In the genomic region with DNA sequence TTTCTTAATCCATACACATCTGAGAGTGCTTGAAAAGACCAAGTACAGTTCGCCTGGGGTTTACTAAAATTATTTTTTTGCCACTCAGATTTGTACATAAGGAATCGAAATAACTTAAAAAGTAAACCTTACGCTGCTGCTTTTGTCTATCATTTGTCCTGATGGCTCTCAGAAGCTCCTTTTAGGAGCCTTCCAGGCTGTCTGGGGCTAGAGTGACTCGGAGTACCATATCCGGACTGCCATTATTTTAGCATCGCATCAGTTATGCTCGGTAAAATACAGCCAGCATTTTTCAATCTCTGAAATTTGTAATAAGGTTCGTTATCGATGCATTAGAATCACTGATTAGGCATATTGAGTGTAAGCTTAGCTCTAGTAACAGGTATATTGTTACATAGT, we compare ENCODE assay signal across 9 mouse cellular contexts. TPM values are rescaled to one million over a fixed set of nuclear protein-coding genes. Genes with fewer than 3 reads are reported as not detected.
DNase-seq lines count a peak whose midpoint lies in the region; ATAC-seq and TF ChIP-seq lines count a peak whose summit lies in the region.
"Had no signal": no experiment of that assay in that cellular context is flagged by ENCODE, and none has a peak within 500 bp of the region (broad histone marks: within the 10 kb centered on the region; RNA-seq: fewer than 3 reads in every experiment).

No protein-coding gene starts in this region.

- no peak for ATAC-seq in intestine, postnatal 0 days
- ATAC-seq in neural tube, embryonic 13.5 days (ENCODE audit: low read depth), result no peak

- H3K36me3 ChIP-seq in liver, adult 2 months (ENCODE audit: control insufficient read depth, insufficient read depth, low read length), result no peaks in the 10 kb centered on the region
- H3K36me3 ChIP-seq in forebrain, embryonic 10.5 days (replicated peaks), result no peaks in the 10 kb centered on the region
- H3K36me3 ChIP-seq in intestine, postnatal 0 days (ENCODE audit: control insufficient read depth, insufficient read depth), result no peaks in the 10 kb centered on the region
- H3K36me3 ChIP-seq in neural tube, embryonic 13.5 days, result no peaks in the 10 kb centered on the region

- TF ChIP-seq CTCF in liver, adult 2 months (IDR thresholded peaks at IDR 0.05; ENCODE audit: low read depth, low read length), result no peak
- TF ChIP-seq CTCF in intestine, postnatal 0 days (IDR thresholded peaks at IDR 0.05; ENCODE audit: low read depth), result no peak

- H3K4me1 ChIP-seq in liver, adult 2 months (ENCODE audit: control insufficient read depth, insufficient read depth, low read length), result peaks cover 12% of the 10 kb centered on the region
- peaks cover 55% of the 10 kb centered on the region for H3K4me1 ChIP-seq in forebrain, embryonic 10.5 days
- H3K4me1 ChIP-seq in intestine, postnatal 0 days (replicated peaks; ENCODE audit: control insufficient read depth, insufficient read depth, low read length), result peaks cover 21% of the 10 kb centered on the region
- H3K4me1 ChIP-seq in neural tube, embryonic 13.5 days (replicated peaks), result peaks cover 34% of the 10 kb centered on the region

- H3K9ac ChIP-seq in liver, adult 2 months (ENCODE audit: low read depth, low read length), result no peak overlapping the region
- H3K9ac ChIP-seq in intestine, postnatal 0 days (ENCODE audit: low read depth, low read length), result no peak overlapping the region; the same call in 1 of the 2 replicates
- peak overlapping the region; percentile 62 for H3K9ac ChIP-seq in neural tube, embryonic 13.5 days

- H3K4me3 ChIP-seq in liver, adult 2 months (ENCODE audit: insufficient read depth, low read depth, low read length), result no peak overlapping the region
- H3K4me3 ChIP-seq in forebrain, embryonic 10.5 days, result peak overlapping the region; percentile 39
- peak overlapping the region; percentile 29 for H3K4me3 ChIP-seq in intestine, postnatal 0 days (ENCODE audit: low read depth, low read length)
- H3K4me3 ChIP-seq in neural tube, embryonic 13.5 days, result peak overlapping the region; percentile 22; the same call in 1 of the 2 replicates

- H3K79me2 ChIP-seq in liver, adult 2 months (ENCODE audit: control insufficient read depth, insufficient read depth, low read length), result no peaks in the 10 kb centered on the region

- H3K4me2 ChIP-seq in intestine, postnatal 0 days (replicated peaks; ENCODE audit: low read depth), result peak overlapping the region; percentile 55
- H3K4me2 ChIP-seq in neural tube, embryonic 13.5 days, result peak overlapping the region; percentile 47

- 78% methylated on average over 9 of the region's 9 CpGs for WGBS in liver, adult 2 months
- WGBS in forebrain, embryonic 10.5 days, result 80% methylated on average over 9 of the region's 9 CpGs
- 78% methylated on average over 9 of the region's 9 CpGs for whole genome bisulfite sequencing in intestine, postnatal 0 days
- WGBS in neural tube, embryonic 13.5 days, result 73% methylated on average over 9 of the region's 9 CpGs

- H3K9me3 ChIP-seq in forebrain, embryonic 10.5 days, result no peaks in the 10 kb centered on the region
- no peaks in the 10 kb centered on the region for H3K9me3 ChIP-seq in intestine, postnatal 0 days (ENCODE audit: control insufficient read depth)
- no peaks in the 10 kb centered on the region for H3K9me3 ChIP-seq in neural tube, embryonic 13.5 days

- no peak for TF ChIP-seq POLR2A in liver, adult 2 months (IDR thresholded peaks at IDR 0.05; ENCODE audit: extremely low read depth, insufficient read depth, low read length)

- no peaks in the 10 kb centered on the region for H3K27me3 ChIP-seq in liver, adult 2 months (ENCODE audit: control insufficient read depth, insufficient read depth, low read length)
- H3K27me3 ChIP-seq in forebrain, embryonic 10.5 days (ENCODE audit: poor library complexity, severe bottlenecking), result no peaks in the 10 kb centered on the region
- no peaks in the 10 kb centered on the region for H3K27me3 ChIP-seq in intestine, postnatal 0 days (replicated peaks; ENCODE audit: control insufficient read depth, insufficient read depth, low read length)
- H3K27me3 ChIP-seq in neural tube, embryonic 13.5 days, result no peaks in the 10 kb centered on the region

- peak overlapping the region; percentile 50 for H3K27ac ChIP-seq in liver, adult 2 months (replicated peaks; ENCODE audit: insufficient read depth, low read depth, low read length)
- peak overlapping the region; percentile 99 for H3K27ac ChIP-seq in forebrain, embryonic 10.5 days
- 0 out of 2 replicates have a peak overlapping the region, but pooled peaks have one; percentile 35 for H3K27ac ChIP-seq in intestine, postnatal 0 days (ENCODE audit: low read depth, low read length)
- peak overlapping the region; percentile 87 for H3K27ac ChIP-seq in neural tube, embryonic 13.5 days (replicated peaks)

- no peak for DNase-seq in liver, adult 2 months (ENCODE audit: extremely low read depth, low read depth, low spot score)
- DNase-seq in liver, result no peak
- DNase-seq in forebrain, embryonic 10.5 days (ENCODE audit: extremely low spot score, low spot score), result no peak
- DNase-seq in layer of hippocampus, adult 8-10 months (ENCODE audit: low spot score in 2 of 2), result no peak
- DNase-seq in thymus, postnatal 4 days, result no peak
- no peak for DNase-seq in left cerebral cortex, adult 8-10 months (ENCODE audit: low spot score in 2 of 2)

RNA-seq across cellular contexts. Expression of a gene that starts 0.7 kb away (rescaled TPM):
- total RNA-seq in liver, adult 2 months (2014; rRNA removed), result 663 and 777 TPM in 2 replicates
- polyA plus RNA-seq in liver, adult 2 months (2012; rRNA removed), result 385 and 570 TPM in 2 replicates
- polyA plus RNA-seq in forebrain, embryonic 10.5 days (2016; fragmentation: Nextera tagmentation; extraction: Ambion mirVana), result 19.2 and 34.4 TPM in 2 replicates
- polyA plus RNA-seq in intestine, postnatal 0 days (2015; fragmentation: Nextera tagmentation; extraction: Ambion mirVana), result 87.4 and 108 TPM in 2 replicates
- 69.0 and 69.4 TPM in 2 replicates for polyA plus RNA-seq in neural tube, embryonic 13.5 days (2015; fragmentation: Nextera tagmentation; extraction: Ambion mirVana)
- total RNA-seq in layer of hippocampus, adult 8-10 months (2022), result 100 to 1,000 TPM; 165 to 230 (median 195) TPM
- total RNA-seq in left cerebral cortex, adult 8-10 months (2022), result 100 to 1,000 TPM; 190 to 245 (median 229) TPM

RNA-seq across cellular contexts. Expression of a gene that starts 1.9 kb away (rescaled TPM):
- total RNA-seq in liver, adult 2 months (2014; rRNA removed), result 3.5 and 8.3 TPM in 2 replicates
- 8.6 and 22.4 TPM in 2 replicates for polyA plus RNA-seq in liver, adult 2 months (2012; rRNA removed)
- polyA plus RNA-seq in forebrain, embryonic 10.5 days (2016; fragmentation: Nextera tagmentation; extraction: Ambion mirVana), result 5.9 and 6.4 TPM in 2 replicates
- polyA plus RNA-seq in intestine, postnatal 0 days (2015; fragmentation: Nextera tagmentation; extraction: Ambion mirVana), result 1.1 and 1.5 TPM in 2 replicates
- polyA plus RNA-seq in neural tube, embryonic 13.5 days (2015; fragmentation: Nextera tagmentation; extraction: Ambion mirVana), result 2.2 and 2.6 TPM in 2 replicates
- total RNA-seq in layer of hippocampus, adult 8-10 months (2022), result 1 to 10 TPM; 6.1 to 7.7 (median 6.7) TPM
- 1 to 10 TPM; 1.1 to 4.8 (median 4.3) TPM for total RNA-seq in left cerebral cortex, adult 8-10 months (2022)

RNA-seq across cellular contexts. Expression of a gene that starts 4.5 kb away (rescaled TPM):
- 230 and 263 TPM in 2 replicates for total RNA-seq in liver, adult 2 months (2014; rRNA removed)
- polyA plus RNA-seq in liver, adult 2 months (2012; rRNA removed), result 428 and 563 TPM in 2 replicates
- 8.1 and 16.6 TPM in 2 replicates for polyA plus RNA-seq in forebrain, embryonic 10.5 days (2016; fragmentation: Nextera tagmentation; extraction: Ambion mirVana)
- polyA plus RNA-seq in intestine, postnatal 0 days (2015; fragmentation: Nextera tagmentation; extraction: Ambion mirVana), result 30.6 and 55.7 TPM in 2 replicates
- 12.3 and 21.1 TPM in 2 replicates for polyA plus RNA-seq in neural tube, embryonic 13.5 days (2015; fragmentation: Nextera tagmentation; extraction: Ambion mirVana)
- total RNA-seq in layer of hippocampus, adult 8-10 months (2022), result 1 to 10 TPM in 3 of 4 experiments, not detected in 1; 3.4 to 9.9 (median 4.4) TPM
- 10 to 100 TPM in 2 of 4 experiments, 1 to 10 TPM in 2; 5.2 to 28.7 (median 10.2) TPM for total RNA-seq in left cerebral cortex, adult 8-10 months (2022)

RNA-seq across cellular contexts. Expression of a gene that starts 5.7 kb away (rescaled TPM):
- total RNA-seq in liver, adult 2 months (2014; rRNA removed), result not detected in 2 replicates
- polyA plus RNA-seq in liver, adult 2 months (2012; rRNA removed), result not detected in 2 replicates
- 0.86 TPM in 1 of 2 replicates, not detected in the other for polyA plus RNA-seq in forebrain, embryonic 10.5 days (2016; fragmentation: Nextera tagmentation; extraction: Ambion mirVana)
- 0.42 and 1.1 TPM in 2 replicates for polyA plus RNA-seq in intestine, postnatal 0 days (2015; fragmentation: Nextera tagmentation; extraction: Ambion mirVana)
- 0.38 and 0.96 TPM in 2 replicates for polyA plus RNA-seq in neural tube, embryonic 13.5 days (2015; fragmentation: Nextera tagmentation; extraction: Ambion mirVana)
- not detected for total RNA-seq in layer of hippocampus, adult 8-10 months (2022)
- not detected for total RNA-seq in left cerebral cortex, adult 8-10 months (2022)
- total RNA-seq: gastrocnemius, postnatal 14 days had no signal

RNA-seq across cellular contexts. Expression of a gene that starts 19.9 kb away (rescaled TPM):
- total RNA-seq in liver, adult 2 months (2014; rRNA removed), result 2.9 TPM in 2 replicates
- 1.4 and 1.9 TPM in 2 replicates for polyA plus RNA-seq in liver, adult 2 months (2012; rRNA removed)
- 12.8 and 15.5 TPM in 2 replicates for polyA plus RNA-seq in forebrain, embryonic 10.5 days (2016; fragmentation: Nextera tagmentation; extraction: Ambion mirVana)
- polyA plus RNA-seq in intestine, postnatal 0 days (2015; fragmentation: Nextera tagmentation; extraction: Ambion mirVana), result 1.5 and 2.2 TPM in 2 replicates
- polyA plus RNA-seq in neural tube, embryonic 13.5 days (2015; fragmentation: Nextera tagmentation; extraction: Ambion mirVana), result 4.0 and 4.3 TPM in 2 replicates
- 1 to 10 TPM; 6.3 to 8.1 (median 7.5) TPM for total RNA-seq in layer of hippocampus, adult 8-10 months (2022)
- 1 to 10 TPM; 4.9 to 7.1 (median 5.4) TPM for total RNA-seq in left cerebral cortex, adult 8-10 months (2022)

Comparison
In these comparisons a context has a peak if more than half of its experiments do, and no peak if none do; other contexts are left out.
1. H3K27ac ChIP-seq: peak in every context shown above with its lines; median percentile 99 in forebrain, embryonic 10.5 days; 87 in neural tube, embryonic 13.5 days; 50 in liver, adult 2 months; 35 in intestine, postnatal 0 days.